Mouse (Mus musculus) granulocyte monocyte progenitor cell, adult 5-6 weeks (primary cell): ENCODE measurements around the gene Rhebl1. TPM values are rescaled to one million over a fixed set of nuclear protein-coding genes. Genes with fewer than 3 reads are reported as not detected.

Experiments used
- ATAC-seq: replicated peaks from 2 replicates; pipeline ENCODE4 v1.8.0; 2016; ENCODE audit warnings: mild to moderate bottlenecking, moderate TSS enrichment, inconsistent platforms; ENCODE audit not compliant: poor library complexity, severe bottlenecking
- total RNA-seq, 2 experiments: library from RNA; stranded (forward) in 1 of 2; stranded (reverse) in 1 of 2; fragments of 200-712, 200-1000 nt in 1 of 2; fragments of >200 nt in 1 of 2; fragmentation: Nextera tagmentation in 1 of 2; gene quantifications; 2 replicates each; pipeline ENCODE4 v1.2.3; 2014 to 2017

The Rhebl1 gene
- total RNA-seq, 2 experiments from 2014 or later, result 4.3 to 14.3 TPM

DNA sequence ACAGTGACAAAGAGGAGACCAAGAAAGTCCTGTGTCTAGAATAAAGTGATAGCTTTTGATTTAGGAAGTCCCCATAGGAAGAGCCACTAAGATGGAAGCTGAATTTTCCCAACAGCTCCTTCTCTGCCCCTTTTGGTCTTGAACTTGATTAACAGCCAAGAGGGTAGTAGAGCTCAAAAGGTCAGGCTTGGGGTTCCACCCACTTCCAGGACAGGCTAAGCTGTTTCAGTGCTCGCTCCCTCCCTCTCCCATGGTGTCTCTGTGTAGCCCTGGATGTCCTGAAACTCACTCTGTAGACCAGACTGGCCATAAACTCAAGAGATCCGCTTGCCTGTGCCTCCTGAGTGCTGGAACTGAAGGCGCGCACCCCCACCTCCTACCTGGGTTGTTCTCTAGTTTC is 21.7 kb upstream of the Rhebl1 start:
- ATAC-seq, result no peak

- no peak for ATAC-seq
Observed at GRCm38 (mm10) chr15:98914903-98915302, 20.6 kb upstream of the Rhebl1 start.

GRCm38 (mm10) chr15:98904692-98905091 is 10.4 kb upstream of the Rhebl1 start:
- peak; percentile 40 for ATAC-seq

- ATAC-seq, result no peak
Observed at GRCm38 (mm10) chr15:98902600-98902999, 8.3 kb upstream of the Rhebl1 start.

- ATAC-seq, result no peak
Observed at GRCm38 (mm10) chr15:98901530-98901929, 7.2 kb upstream of the Rhebl1 start.

- ATAC-seq, result no peak
Observed at GRCm38 (mm10) chr15:98897928-98898800, 3.8 kb upstream of the Rhebl1 start, which contains the start of gene Dhh. Gene Dhh, minus strand, starts transcription at chr15:98898540.

DNA sequence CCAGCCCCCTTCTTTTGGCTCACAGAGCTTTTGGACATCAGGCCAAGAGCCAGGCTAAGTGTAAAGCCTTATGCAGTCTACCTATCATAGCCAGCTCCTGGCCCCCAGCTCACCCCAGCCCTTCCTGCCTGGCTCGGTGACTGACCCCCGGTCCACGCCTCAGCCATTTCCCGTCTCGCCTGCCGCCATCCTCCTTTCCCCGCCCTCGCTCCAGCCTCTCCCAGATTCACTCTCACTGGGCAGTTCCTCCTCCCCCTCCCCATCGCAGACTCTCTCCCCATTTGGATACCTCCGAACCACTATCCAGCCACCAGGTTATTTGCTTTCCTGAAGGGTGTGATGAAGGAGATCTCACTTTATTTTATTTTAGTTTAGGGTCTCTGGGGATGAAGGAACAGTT is 3.2 kb upstream of the Rhebl1 start:
- no peak for ATAC-seq

- no peak for ATAC-seq
Observed at GRCm38 (mm10) chr15:98895635-98896589, 1.6 kb upstream of the Rhebl1 start.

DNA sequence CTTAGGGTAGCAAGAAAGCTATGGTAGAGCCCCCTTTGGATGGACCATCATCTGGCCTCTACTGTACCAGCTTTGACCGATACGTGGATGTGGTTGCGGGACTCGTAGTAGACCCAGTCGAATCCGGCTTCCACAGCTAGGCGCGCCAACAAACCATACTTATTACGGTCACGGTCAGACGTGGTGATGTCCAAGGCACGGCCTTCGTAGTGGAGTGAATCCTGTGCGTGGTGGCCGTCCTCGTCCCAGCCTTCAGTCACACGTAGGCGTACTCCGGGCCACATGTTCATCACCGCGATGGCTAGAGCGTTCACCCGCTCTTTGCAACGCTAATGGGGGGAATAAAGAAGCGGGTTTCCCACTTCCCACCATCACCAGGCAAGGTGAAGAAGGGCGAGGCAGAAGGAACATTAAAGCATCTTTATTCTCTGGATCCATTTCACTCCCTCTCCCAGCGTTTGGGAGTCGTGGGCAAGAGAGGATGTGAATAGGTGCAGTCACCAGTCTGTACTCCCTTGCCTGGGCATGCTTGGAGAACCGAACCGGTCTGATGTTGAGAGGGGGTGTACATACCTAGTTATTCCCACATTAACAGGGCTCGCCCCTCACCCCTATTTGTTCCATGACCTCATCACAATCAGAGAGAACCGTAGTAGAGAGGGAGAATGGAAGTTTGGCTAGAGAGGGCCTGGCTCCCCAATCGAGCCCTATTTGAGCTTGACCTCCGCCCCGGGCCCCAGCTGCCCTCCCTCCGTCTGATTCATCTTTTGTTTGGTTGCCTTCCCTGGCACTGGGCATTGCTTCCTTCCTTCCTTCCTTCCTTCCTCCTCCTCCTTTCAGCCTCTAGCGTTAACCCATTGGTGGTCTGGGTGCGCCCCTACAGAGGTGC is 650 bp upstream of the Rhebl1 start:
- ATAC-seq, result no peak

DNA sequence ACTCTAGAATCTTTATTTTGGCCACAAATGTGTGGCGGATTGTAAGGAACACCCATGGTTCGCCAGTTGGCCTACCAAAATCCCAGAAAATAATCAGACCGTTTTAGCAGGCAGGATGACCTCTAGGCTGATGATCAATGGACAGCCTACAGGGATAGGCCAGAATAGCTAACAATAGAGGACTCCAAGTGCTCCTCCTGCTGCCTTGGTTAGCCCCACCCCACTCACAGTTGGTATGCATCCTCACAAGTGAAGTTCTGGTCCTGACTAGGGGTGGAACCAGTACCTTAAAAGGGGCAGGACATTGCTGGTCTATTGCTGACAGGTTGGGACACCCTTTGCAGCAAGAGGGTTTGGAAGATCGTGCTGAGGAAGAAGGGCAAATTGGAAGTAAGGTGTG is 1.3 kb downstream of the Rhebl1 start:
- no peak for ATAC-seq

DNA sequence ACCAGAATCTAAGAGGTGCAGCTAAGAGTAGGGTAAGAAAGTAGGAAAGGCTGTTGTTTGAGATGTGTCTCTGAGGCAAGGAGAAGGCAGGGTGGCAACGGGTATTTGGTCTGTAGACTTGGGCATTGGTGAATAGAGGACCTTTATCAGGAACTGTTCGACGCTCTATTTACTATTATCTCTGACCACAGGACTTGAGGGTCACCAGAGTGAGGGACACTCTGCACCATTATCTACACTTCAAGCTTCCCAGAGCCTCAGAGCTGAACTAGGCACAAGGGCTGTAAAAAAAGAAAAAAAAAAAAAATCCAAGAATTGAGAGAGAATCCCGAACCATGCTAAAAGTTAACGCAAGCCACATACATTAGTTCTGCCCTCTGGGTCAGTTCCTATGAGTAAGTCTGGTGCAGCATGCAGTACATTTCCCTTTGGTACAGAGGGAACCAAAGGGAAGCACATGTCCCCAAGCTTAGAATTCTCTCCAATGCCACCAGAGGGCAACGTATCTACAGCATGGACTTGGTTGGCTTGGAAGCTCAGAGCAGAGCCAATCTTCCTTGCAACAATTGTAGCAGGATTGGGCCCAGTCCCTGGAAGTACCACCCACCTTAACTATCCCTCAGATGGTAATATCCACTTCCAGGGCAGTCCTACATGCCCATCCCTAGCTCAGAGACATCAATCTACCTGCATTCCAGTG is 2.3 kb downstream of the Rhebl1 start:
- ATAC-seq, result peak; percentile 84

GRCm38 (mm10) chr15:98891198-98891742 is 3.1 kb downstream of the Rhebl1 start:
- no peak for ATAC-seq

DNA sequence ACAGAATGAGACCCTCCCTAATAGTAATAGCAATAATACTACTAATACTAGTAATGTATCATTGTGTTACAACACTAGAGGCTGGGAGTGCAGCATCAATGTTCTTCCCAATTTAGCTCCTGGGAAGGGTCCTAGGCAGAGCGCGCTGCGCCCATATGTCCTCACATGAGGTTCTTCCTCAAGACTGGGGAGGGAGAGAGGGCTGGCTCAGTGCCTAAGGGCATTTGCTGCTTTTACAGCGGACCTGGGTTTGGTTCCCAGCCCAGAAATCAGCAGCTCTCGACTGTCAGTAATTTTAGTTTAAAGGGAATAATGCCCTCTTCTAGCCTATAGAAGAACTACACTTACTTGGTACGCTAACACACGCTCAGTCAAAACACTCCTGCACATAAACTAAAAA is 6.8 kb downstream of the Rhebl1 start:
- ATAC-seq, result no peak

GRCm38 (mm10) chr15:98886667-98887387 is 7.5 kb downstream of the Rhebl1 start:
- ATAC-seq, result no peak

- ATAC-seq, result no peak
Observed at GRCm38 (mm10) chr15:98884106-98884505, 10.2 kb downstream of the Rhebl1 start.

DNA sequence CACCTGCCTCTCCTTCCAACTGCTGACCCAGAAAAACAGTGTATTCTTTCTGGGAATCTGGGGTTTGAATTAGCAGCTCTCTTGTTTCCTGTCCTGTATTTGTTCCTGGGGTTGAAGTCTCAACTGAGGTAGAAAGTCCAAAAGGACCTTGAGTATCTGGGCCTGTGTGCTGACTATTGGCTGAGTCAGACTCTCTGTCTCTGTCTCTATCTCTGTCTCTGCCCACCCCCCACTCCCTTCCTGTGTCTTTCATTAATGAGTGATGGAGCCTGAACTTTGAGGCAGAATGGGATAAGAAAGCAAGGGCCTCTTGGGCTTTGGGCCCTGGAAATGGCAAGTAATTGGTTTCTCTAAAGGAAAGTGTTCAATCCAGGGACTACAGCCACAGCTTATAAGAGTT is 10.7 kb downstream of the Rhebl1 start:
- no peak for ATAC-seq

GRCm38 (mm10) chr15:98881656-98882008 is 12.7 kb downstream of the Rhebl1 start:
- 0 out of 2 replicates have a peak, but pooled peaks have one; percentile 1 for ATAC-seq

DNA sequence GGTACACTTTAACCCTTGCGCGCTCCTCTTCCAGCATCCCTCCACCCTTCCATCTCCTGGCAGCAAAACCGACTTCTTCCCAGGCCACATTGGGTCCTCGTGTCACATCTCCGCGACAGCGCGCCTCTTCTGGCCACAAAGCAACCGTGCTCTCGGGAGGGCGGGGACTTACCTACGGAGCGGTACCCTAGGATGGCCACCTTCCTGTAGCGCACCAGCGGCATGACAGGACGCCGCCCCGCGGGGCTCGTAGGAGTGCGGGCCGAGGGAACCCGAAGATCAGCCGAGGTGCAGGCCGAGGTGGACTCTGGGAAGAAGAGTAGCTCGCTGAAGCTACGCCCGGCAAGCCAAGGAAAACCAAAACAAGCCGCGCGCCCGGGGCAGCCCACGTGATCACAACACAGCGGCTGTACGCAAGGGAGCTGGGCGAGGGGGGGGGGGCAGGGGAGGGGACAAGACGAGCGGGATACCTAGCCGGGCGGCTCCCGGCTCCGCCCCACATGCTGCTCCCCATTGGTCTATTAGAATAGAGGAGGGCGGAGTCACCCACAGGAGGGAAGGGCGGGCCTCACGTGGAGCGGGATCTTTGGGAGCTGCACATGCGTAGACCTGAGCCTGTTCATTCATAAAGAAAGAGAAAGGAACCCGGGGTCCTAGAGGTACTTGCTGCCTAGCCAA is 13.2 kb downstream of the Rhebl1 start:
- peak; percentile 94 for ATAC-seq
